Mouse (Mus musculus): ENCODE measurements around the gene S100a14. TPM values are rescaled to one million over a fixed set of nuclear protein-coding genes. Genes with fewer than 3 reads are reported as not detected.

S100a14 gene
- total and polyA plus RNA-seq, 3 experiments: not detected

- H3K27me3 ChIP-seq (ENCODE audit: control insufficient read depth in 1 of 2, insufficient read depth in 2 of 2, low read length in 2 of 2): no peaks in the 10 kb centered on the region
- H3K36me3 ChIP-seq (ENCODE audit: control insufficient read depth in 1 of 2, insufficient read depth in 2 of 2, low read length in 2 of 2): peaks cover 2 to 35% of the 10 kb centered on the region in 2 experiments; a peak in 3 of 4 replicates
- H3K4me3 ChIP-seq (ENCODE audit: control insufficient read depth in 1 of 2, insufficient read depth in 1 of 2, low read depth in 2 of 2, low read length in 2 of 2): no peak overlapping the region
- H3K27ac ChIP-seq (ENCODE audit: control insufficient read depth, low read depth, low read length): no peak overlapping the region
- DNase-seq (ENCODE audit: low read depth, low spot score): no peak
- H3K79me2 ChIP-seq (ENCODE audit: control insufficient read depth, insufficient read depth, low read length, poor library complexity): no peaks in the 10 kb centered on the region
- H3K9me3 ChIP-seq (replicated peaks; ENCODE audit: insufficient read depth, low read length): no peaks in the 10 kb centered on the region
- no peaks in the 10 kb centered on the region for H3K4me1 ChIP-seq (ENCODE audit: control insufficient read depth in 1 of 2, insufficient read depth in 2 of 2, low read length in 2 of 2)
- TF ChIP-seq POLR2AphosphoS2 (IDR thresholded peaks at IDR 0.05; ENCODE audit: low read length): 0 out of 2 replicates have a peak, but pooled peaks have one; percentile 10
- TF ChIP-seq SMC3 (IDR thresholded peaks at IDR 0.05; ENCODE audit: low read depth, low read length): no peak
- no peak overlapping the region for H3K9ac ChIP-seq (ENCODE audit: control insufficient read depth, low read depth, low read length, poor library complexity, severe bottlenecking)
Observed at GRCm38 (mm10) chr3:90497597-90497996, 29.1 kb upstream of the S100a14 start.

DNA sequence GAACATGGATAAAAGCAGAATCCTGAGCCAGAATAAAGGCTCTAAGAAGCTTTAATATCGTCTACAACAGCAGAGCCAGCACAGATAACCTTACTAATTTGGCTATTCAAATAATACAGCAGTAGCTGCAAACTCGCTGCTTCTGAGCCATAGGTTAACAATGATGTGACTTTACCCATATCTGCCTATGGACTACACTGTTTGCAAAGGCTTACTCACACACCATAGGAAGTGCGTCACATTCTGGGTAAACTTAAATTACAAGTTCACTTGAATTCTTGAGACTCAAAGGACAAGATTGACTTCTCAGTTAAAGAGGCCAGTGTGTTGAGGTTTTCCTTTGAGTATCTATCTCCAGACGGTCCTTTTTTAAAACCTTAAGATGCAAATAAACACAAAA, 23.2 kb upstream of the S100a14 start:
- peaks cover 2 to 14% of the 10 kb centered on the region in 2 experiments; a peak in 2 of 4 replicates for H3K4me1 ChIP-seq (ENCODE audit: control insufficient read depth in 1 of 2, insufficient read depth in 2 of 2, low read length in 2 of 2)
- H3K9me3 ChIP-seq (replicated peaks; ENCODE audit: insufficient read depth, low read length): no peaks in the 10 kb centered on the region
- H3K27ac ChIP-seq (ENCODE audit: control insufficient read depth, low read depth, low read length): no peak overlapping the region
- H3K79me2 ChIP-seq (ENCODE audit: control insufficient read depth, insufficient read depth, low read length, poor library complexity): peaks cover 20% of the 10 kb centered on the region
- H3K4me3 ChIP-seq (ENCODE audit: control insufficient read depth in 1 of 2, insufficient read depth in 1 of 2, low read depth in 2 of 2, low read length in 2 of 2): no peak overlapping the region
- H3K27me3 ChIP-seq (ENCODE audit: control insufficient read depth in 1 of 2, insufficient read depth in 2 of 2, low read length in 2 of 2): no peaks in the 10 kb centered on the region
- peaks cover 39 to 80% of the 10 kb centered on the region in 2 experiments for H3K36me3 ChIP-seq (ENCODE audit: control insufficient read depth in 1 of 2, insufficient read depth in 2 of 2, low read length in 2 of 2)
- no peak overlapping the region for H3K9ac ChIP-seq (ENCODE audit: control insufficient read depth, low read depth, low read length, poor library complexity, severe bottlenecking)
- DNase-seq (ENCODE audit: low read depth, low spot score): no peak
- TF ChIP-seq ZKSCAN1 (IDR thresholded peaks at IDR 0.05; ENCODE audit: low read depth, low read length) (no peak), POLR2AphosphoS5 (IDR thresholded peaks at IDR 0.05; ENCODE audit: borderline replicate concordance, low read depth, low read length) (no peak), CTCF (IDR thresholded peaks at IDR 0.05 in 2 of 3, conservative IDR thresholded peaks at IDR 0.05 in 1 of 3; ENCODE audit: control insufficient read depth in 1 of 3, insufficient read depth in 1 of 3, low read depth in 2 of 3, low read length in 3 of 3, poor library complexity in 1 of 3, severe bottlenecking in 1 of 3) (no peak), BHLHE40 (IDR thresholded peaks at IDR 0.05; ENCODE audit: borderline replicate concordance, low read depth, low read length) (no peak), MEF2A (IDR thresholded peaks at IDR 0.05; ENCODE audit: extremely low read depth, insufficient replicate concordance, low read depth, low read length, poor library complexity, severe bottlenecking) (no peak), RAD21 (IDR thresholded peaks at IDR 0.05; ENCODE audit: low read depth, low read length) (no peak), UBTF (IDR thresholded peaks at IDR 0.05; ENCODE audit: borderline replicate concordance, insufficient read depth, low read depth, low read length) (no peak), MAX (IDR thresholded peaks at IDR 0.05; ENCODE audit: low read length) (no peak), MYB (IDR thresholded peaks at IDR 0.05; ENCODE audit: low read depth, low read length) (no peak), GATA1 (IDR thresholded peaks at IDR 0.05; ENCODE audit: low read depth, low read length) (no peak), TBP (IDR thresholded peaks at IDR 0.05; ENCODE audit: low read depth, low read length) (no peak), MAZ (IDR thresholded peaks at IDR 0.05; ENCODE audit: low read depth, low read length) (no peak), KAT2A (conservative IDR thresholded peaks at IDR 0.05; ENCODE audit: low read depth, low read length) (no peak), HCFC1 (IDR thresholded peaks at IDR 0.05; ENCODE audit: low read depth, low read length) (no peak), CHD2 (IDR thresholded peaks at IDR 0.05; ENCODE audit: low read length) (no peak)
